Mouse (Mus musculus): ENCODE data around the gene Chml. TPM values are rescaled to one million over a fixed set of nuclear protein-coding genes. Genes with fewer than 3 reads are reported as not detected.

Chml gene
- total RNA-seq, 2 experiments from 2014 or later, result 12.1 to 13.3 TPM

DNA sequence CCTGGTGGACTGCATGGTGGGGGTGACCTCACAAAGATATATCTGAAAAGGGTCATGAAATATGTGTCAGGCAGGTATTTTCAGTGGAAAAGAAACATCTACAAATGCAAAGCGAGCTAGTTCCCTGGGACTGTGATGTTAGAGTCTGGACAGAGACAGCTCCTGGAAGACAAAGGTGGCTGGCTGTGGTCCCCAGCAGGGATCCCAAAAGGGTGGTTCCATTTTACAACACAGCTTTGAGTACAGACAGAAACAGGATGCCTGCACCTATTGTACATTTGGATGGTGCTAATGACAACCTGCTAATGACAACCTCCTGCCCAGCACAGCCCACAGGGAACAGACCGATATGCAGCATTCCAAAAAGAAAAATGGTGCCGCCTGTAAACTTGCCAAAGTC, 23.2 kb downstream of the Chml start:
- intact Hi-C loops (cut with DNase I), result loop anchor here (5.0 kb wide), 3 partner anchors 42 to 632 kb away; partner anchors contain the start of gene Fh1
- DNase-seq, result no peak

GRCm38 (mm10) chr1:175668666-175669405, 23.9 kb downstream of the Chml start:
- DNase-seq, result peak in 1 of 2 experiments; percentile 16
- intact Hi-C loops (cut with DNase I), result loop anchor here (5.0 kb wide), 3 partner anchors 42 to 632 kb away; partner anchors contain the start of gene Fh1

DNA sequence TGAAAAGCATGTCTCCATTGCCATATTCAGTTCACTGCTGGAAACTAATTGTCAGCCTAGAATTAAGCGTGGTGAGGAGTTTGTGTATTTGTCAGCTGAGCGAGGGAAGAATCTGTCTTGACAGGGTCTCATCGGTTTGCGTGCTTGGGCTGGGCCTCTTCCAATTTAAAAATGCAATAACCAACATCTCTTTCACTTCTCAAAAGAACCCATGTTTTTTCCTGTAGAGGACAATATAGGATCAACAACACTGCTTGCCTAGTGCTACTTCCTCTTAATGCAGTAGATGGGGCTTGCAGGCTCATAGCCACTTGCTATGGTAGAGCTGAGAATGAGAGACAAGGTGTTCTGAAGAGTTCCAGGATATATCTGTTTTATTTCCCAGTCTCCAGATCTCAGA, 32.8 kb downstream of the Chml start:
- intact Hi-C loops (cut with DNase I), result no loop called here
- no peak for DNase-seq

- intact Hi-C loops (cut with DNase I), result no loop called here
- DNase-seq, result no peak
Observed at GRCm38 (mm10) chr1:175648615-175649014, 44.1 kb downstream of the Chml start.

DNA sequence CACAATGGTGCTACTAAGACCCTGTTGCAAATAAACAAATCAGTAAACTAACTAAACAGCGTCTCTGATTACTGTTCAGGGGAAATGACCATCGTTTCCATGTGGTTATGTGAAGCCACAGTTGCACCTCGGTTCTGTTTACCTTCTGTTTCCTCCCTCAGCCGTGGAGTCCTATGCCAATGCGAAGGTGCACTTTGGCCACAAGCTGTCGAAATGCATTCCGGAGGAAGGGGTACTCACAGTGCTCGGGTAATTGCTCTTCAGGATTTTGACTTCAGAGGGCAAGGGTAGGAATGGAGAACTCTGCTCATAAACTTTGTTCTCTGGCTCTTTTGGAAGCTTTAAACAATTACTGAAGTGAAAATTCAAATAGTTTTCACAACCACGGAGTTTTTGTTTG, 45.7 kb downstream of the Chml start:
- intact Hi-C loops (cut with DNase I), result no loop called here
- no peak for DNase-seq

GRCm38 (mm10) chr1:175643496-175644265, 49.0 kb downstream of the Chml start:
- no peak for DNase-seq
- intact Hi-C loops (cut with DNase I), result no loop called here

DNA sequence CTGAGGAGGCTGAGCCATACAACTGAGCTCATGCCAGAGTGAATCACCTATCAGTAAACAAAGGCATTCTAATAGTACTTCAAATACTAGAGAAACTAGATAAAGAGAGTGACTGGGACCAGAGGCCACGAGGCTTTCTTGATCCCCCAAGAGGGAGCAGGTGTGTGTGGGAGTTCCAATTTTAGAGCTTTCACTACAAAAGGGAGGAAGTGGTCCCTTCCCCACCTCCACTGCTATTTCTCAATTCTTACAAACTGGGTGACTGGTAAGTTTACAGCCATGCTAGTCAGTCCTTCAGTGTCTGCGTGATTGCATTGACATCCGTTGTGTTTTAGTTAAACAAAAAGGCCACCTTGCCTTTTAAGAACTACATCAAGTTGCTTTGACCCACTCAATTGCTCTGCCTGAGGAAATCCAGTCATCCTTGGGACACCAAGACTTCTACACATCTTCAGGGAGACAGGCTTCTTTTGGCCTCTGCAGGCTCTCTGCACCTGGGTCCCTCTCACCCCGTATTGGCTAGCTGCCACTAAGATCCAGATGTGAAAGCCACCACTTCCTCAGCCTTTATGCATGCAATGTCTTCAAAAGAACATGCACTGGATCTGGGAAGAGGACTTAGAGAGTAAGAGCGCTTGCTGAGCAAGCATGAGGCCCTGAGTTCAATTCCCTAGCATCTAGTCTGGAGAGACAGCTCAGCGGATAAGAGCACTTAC, 52.1 kb downstream of the Chml start:
- intact Hi-C loops (cut with DNase I), result no loop called here
- no peak for DNase-seq

- intact Hi-C loops (cut with DNase I), result no loop called here
- DNase-seq, result no peak
Observed at GRCm38 (mm10) chr1:175639072-175639471, 53.6 kb downstream of the Chml start.

GRCm38 (mm10) chr1:175637677-175638076, 55.0 kb downstream of the Chml start:
- intact Hi-C loops (cut with DNase I), result no loop called here
- DNase-seq, result no peak

DNA sequence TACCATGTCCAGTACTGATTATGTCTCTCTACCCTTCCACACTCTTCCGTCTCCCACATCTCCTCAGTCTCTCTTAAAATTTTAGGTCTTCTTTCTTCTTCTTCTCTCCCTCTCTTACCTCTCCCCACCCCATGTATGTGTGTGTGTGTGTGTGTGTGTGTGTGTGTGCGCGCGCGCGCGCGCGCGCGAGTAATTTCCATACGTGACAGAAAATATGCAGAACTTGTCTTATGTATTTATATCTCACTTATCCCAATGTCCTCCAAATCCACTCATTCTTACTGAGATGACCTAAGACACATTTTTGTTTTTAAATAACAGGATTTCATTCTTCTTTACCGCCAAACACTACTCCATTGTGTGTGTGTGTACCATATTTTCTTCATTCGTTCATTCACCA, 60.2 kb downstream of the Chml start:
- no peak for DNase-seq
- intact Hi-C loops (cut with DNase I), result no loop called here

Other genes with a start within 250 kb of the Chml start
- gene Rgs7, start 200.4 kb downstream of the Chml start, total RNA-seq (2021), result 1 to 10 TPM; 2.3 to 2.5 TPM
- gene Kmo, start 72.5 kb downstream of the Chml start, total RNA-seq (2021), result under 1 TPM; 0.26 to 0.34 TPM
- gene Fh1, start 67.3 kb downstream of the Chml start, total RNA-seq (2021), result 100 to 1,000 TPM; 594 to 598 TPM
- 1 to 10 TPM; 7.3 to 8.9 TPM for gene Opn3, start 125 bp downstream of the Chml start, total RNA-seq (2021)
- gene Wdr64, start 5.7 kb upstream of the Chml start, total RNA-seq (2021), result not detected
- 1 to 10 TPM; 1.1 to 2.2 TPM for gene Exo1, start 187.7 kb upstream of the Chml start, total RNA-seq (2021)
- gene Gm38100, start 227.4 kb upstream of the Chml start, total RNA-seq (2021), result not detected